Mouse (Mus musculus) monocyte, adult 5-6 weeks (primary cell): ENCODE measurements around the gene Uggt1. TPM values are rescaled to one million over a fixed set of nuclear protein-coding genes. Genes with fewer than 3 reads are reported as not detected.

Experiments
- ATAC-seq: fragments of 153-309, 156-312 bp; replicated peaks from 2 replicates; pipeline ENCODE4 v1.8.0; 2017; ENCODE audit warnings: mild to moderate bottlenecking; ENCODE audit not compliant: low TSS enrichment, insufficient number of reproducible peaks, severe bottlenecking, poor library complexity, low FRiP score
- total RNA-seq: library from RNA; stranded (forward); fragments of 200-1000, 200-491, 200-594 nt; gene quantifications from 3 replicates; pipeline ENCODE4 v1.2.3, GENCODE M21; 2017

The Uggt1 gene
- total RNA-seq, 1 experiment from 2014 or later = 91.2 TPM

GRCm38 (mm10) chr1:36091246-36091645, 153.3 kb downstream of the Uggt1 start:
- ATAC-seq = no peak

- no peak for ATAC-seq
Measured at GRCm38 (mm10) chr1:36090722-36091110, 153.8 kb downstream of the Uggt1 start.

Other genes with a start within 250 kb of the Uggt1 start
- 16.2 to 26.3 TPM (median 21.9 TPM) in 3 replicates for gene Hs6st1, start 176.3 kb downstream of the Uggt1 start, total RNA-seq
- 315 to 366 TPM (median 360 TPM) in 3 replicates for gene Neurl3, start 30.0 kb upstream of the Uggt1 start, total RNA-seq
- gene Arid5a, start 63.0 kb upstream of the Uggt1 start, total RNA-seq = 47.3 to 80.2 TPM (median 65.0 TPM) in 3 replicates
- gene Kansl3, start 124.5 kb upstream of the Uggt1 start, total RNA-seq = 48.0 to 68.9 TPM (median 53.4 TPM) in 3 replicates
- gene Fer1l5, start 127.6 kb upstream of the Uggt1 start, total RNA-seq = 0.29 TPM in 1 of 3 replicates, not detected in the others
- 8.0 to 12.1 TPM (median 10.8 TPM) in 3 replicates for gene Lman2l, start 200.6 kb upstream of the Uggt1 start, total RNA-seq
- gene Cnnm4, start 226.9 kb upstream of the Uggt1 start, total RNA-seq = 16.4 to 17.0 TPM (median 17.0 TPM) in 3 replicates